Mouse (Mus musculus): ENCODE data around the gene Grik1. TPM values are rescaled to one million over a fixed set of nuclear protein-coding genes. Genes with fewer than 3 reads are reported as not detected.

Grik1 gene
- total RNA-seq, 1 experiment from 2014 or later = not detected

GRCm38 (mm10) chr16:87984201-87984870 is 305.7 kb downstream of the Grik1 start:
- no peak for ATAC-seq (replicated peaks; ENCODE audit: insufficient number of reproducible peaks, low FRiP score, low TSS enrichment, poor library complexity, severe bottlenecking)

- ATAC-seq (replicated peaks; ENCODE audit: insufficient number of reproducible peaks, low FRiP score, low TSS enrichment, poor library complexity, severe bottlenecking) = no peak
These were observed 316.0 kb downstream of the Grik1 start for GRCm38 (mm10) chr16:87974076-87974443.

GRCm38 (mm10) chr16:87973394-87974075 is 316.5 kb downstream of the Grik1 start:
- ATAC-seq (replicated peaks; ENCODE audit: insufficient number of reproducible peaks, low FRiP score, low TSS enrichment, poor library complexity, severe bottlenecking) = no peak

- no peak for ATAC-seq (replicated peaks; ENCODE audit: insufficient number of reproducible peaks, low FRiP score, low TSS enrichment, poor library complexity, severe bottlenecking)
These were observed 318.2 kb downstream of the Grik1 start for GRCm38 (mm10) chr16:87971911-87972310.

GRCm38 (mm10) chr16:87969936-87970335 is 320.1 kb downstream of the Grik1 start:
- no peak for ATAC-seq (replicated peaks; ENCODE audit: insufficient number of reproducible peaks, low FRiP score, low TSS enrichment, poor library complexity, severe bottlenecking)

GRCm38 (mm10) chr16:87961419-87961818 is 328.6 kb downstream of the Grik1 start:
- no peak for ATAC-seq (replicated peaks; ENCODE audit: insufficient number of reproducible peaks, low FRiP score, low TSS enrichment, poor library complexity, severe bottlenecking)

- no peak for ATAC-seq (replicated peaks; ENCODE audit: insufficient number of reproducible peaks, low FRiP score, low TSS enrichment, poor library complexity, severe bottlenecking)
These were observed 332.6 kb downstream of the Grik1 start for GRCm38 (mm10) chr16:87957449-87957848.

- ATAC-seq (replicated peaks; ENCODE audit: insufficient number of reproducible peaks, low FRiP score, low TSS enrichment, poor library complexity, severe bottlenecking) = no peak
These were observed 333.9 kb downstream of the Grik1 start for GRCm38 (mm10) chr16:87956178-87956577.

- ATAC-seq (replicated peaks; ENCODE audit: insufficient number of reproducible peaks, low FRiP score, low TSS enrichment, poor library complexity, severe bottlenecking) = no peak
These were observed 335.2 kb downstream of the Grik1 start for GRCm38 (mm10) chr16:87954715-87955441.

GRCm38 (mm10) chr16:87953176-87953575 is 336.9 kb downstream of the Grik1 start:
- no peak for ATAC-seq (replicated peaks; ENCODE audit: insufficient number of reproducible peaks, low FRiP score, low TSS enrichment, poor library complexity, severe bottlenecking)

GRCm38 (mm10) chr16:87949881-87950280 is 340.2 kb downstream of the Grik1 start:
- ATAC-seq (replicated peaks; ENCODE audit: insufficient number of reproducible peaks, low FRiP score, low TSS enrichment, poor library complexity, severe bottlenecking) = no peak

- ATAC-seq (replicated peaks; ENCODE audit: insufficient number of reproducible peaks, low FRiP score, low TSS enrichment, poor library complexity, severe bottlenecking) = no peak
These were observed 341.9 kb downstream of the Grik1 start for GRCm38 (mm10) chr16:87948122-87948521.

- ATAC-seq (replicated peaks; ENCODE audit: insufficient number of reproducible peaks, low FRiP score, low TSS enrichment, poor library complexity, severe bottlenecking) = no peak
These were observed 345.7 kb downstream of the Grik1 start for GRCm38 (mm10) chr16:87944318-87944717.

GRCm38 (mm10) chr16:87942103-87942865 is 347.8 kb downstream of the Grik1 start:
- no peak for ATAC-seq (replicated peaks; ENCODE audit: insufficient number of reproducible peaks, low FRiP score, low TSS enrichment, poor library complexity, severe bottlenecking)

- ATAC-seq (replicated peaks; ENCODE audit: insufficient number of reproducible peaks, low FRiP score, low TSS enrichment, poor library complexity, severe bottlenecking) = no peak
These were observed 355.4 kb downstream of the Grik1 start for GRCm38 (mm10) chr16:87934685-87935084.

GRCm38 (mm10) chr16:87931358-87931757 is 358.7 kb downstream of the Grik1 start:
- ATAC-seq (replicated peaks; ENCODE audit: insufficient number of reproducible peaks, low FRiP score, low TSS enrichment, poor library complexity, severe bottlenecking) = no peak

GRCm38 (mm10) chr16:87930519-87930918 is 359.5 kb downstream of the Grik1 start:
- ATAC-seq (replicated peaks; ENCODE audit: insufficient number of reproducible peaks, low FRiP score, low TSS enrichment, poor library complexity, severe bottlenecking) = no peak

GRCm38 (mm10) chr16:87928671-87929070 is 361.4 kb downstream of the Grik1 start:
- ATAC-seq (replicated peaks; ENCODE audit: insufficient number of reproducible peaks, low FRiP score, low TSS enrichment, poor library complexity, severe bottlenecking) = no peak

GRCm38 (mm10) chr16:87917897-87918296 is 372.2 kb downstream of the Grik1 start:
- ATAC-seq (replicated peaks; ENCODE audit: insufficient number of reproducible peaks, low FRiP score, low TSS enrichment, poor library complexity, severe bottlenecking) = no peak
